Mouse (Mus musculus): ENCODE results near the gene Wdr81. TPM values are rescaled to one million over a fixed set of nuclear protein-coding genes. Genes with fewer than 3 reads are reported as not detected.

The Wdr81 gene
- polyA plus RNA-seq, 1 experiment from 2014 or later = 3.5 TPM

DNA sequence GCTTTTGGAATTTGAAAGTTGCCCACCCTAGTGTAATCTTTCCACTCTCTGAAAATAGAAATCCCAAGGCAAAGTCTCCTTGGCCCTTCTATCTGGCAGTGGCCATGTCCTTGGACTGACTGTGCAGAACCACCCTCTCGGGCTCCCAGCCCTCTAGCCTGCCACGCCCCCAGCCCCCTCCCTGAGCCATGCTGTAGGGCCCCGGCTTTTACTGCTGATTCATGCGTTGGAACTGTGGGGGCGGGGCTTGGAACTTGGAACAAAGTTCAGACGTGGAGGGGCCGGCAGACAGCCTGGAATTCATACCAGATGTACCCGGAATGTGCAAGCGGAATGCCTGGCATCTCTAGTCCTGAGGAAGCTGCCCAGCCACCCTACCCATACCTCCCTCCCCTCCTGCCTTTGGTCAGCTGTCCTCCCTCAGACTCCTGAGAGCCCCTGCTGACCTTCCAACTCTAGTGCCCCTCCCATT lies 8.4 kb upstream of the Wdr81 start:
- Histone ChIP-seq H3K4me3 (ENCODE audit: low read length) (peak overlapping the region; percentile 85), H3K4me2 (ENCODE audit: low read depth, low read length) (peak overlapping the region; percentile 76), H3K27ac (ENCODE audit: low read length) (peak overlapping the region; percentile 98), H3K9ac (ENCODE audit: low read length) (peak overlapping the region; percentile 87), H3K27me3 (ENCODE audit: control insufficient read depth, insufficient read depth, low read length) (no peaks in the 10 kb centered on the region), H3K9me3 (replicated peaks; ENCODE audit: control insufficient read depth, low read length) (0 out of 2 replicates have a peak, but pooled peaks cover 3% of the 10 kb centered on the region), H3K36me3 (ENCODE audit: control insufficient read depth, insufficient read depth) (peaks cover 16% of the 10 kb centered on the region), H3K4me1 (ENCODE audit: control insufficient read depth, insufficient read depth, low read length) (peaks cover 33% of the 10 kb centered on the region)
- peak; percentile 49 for ATAC-seq (replicated peaks; ENCODE audit: extremely low read depth, insufficient read depth, low FRiP score)
- WGBS = 2% methylated on average over 9 of the region's 9 CpGs

DNA sequence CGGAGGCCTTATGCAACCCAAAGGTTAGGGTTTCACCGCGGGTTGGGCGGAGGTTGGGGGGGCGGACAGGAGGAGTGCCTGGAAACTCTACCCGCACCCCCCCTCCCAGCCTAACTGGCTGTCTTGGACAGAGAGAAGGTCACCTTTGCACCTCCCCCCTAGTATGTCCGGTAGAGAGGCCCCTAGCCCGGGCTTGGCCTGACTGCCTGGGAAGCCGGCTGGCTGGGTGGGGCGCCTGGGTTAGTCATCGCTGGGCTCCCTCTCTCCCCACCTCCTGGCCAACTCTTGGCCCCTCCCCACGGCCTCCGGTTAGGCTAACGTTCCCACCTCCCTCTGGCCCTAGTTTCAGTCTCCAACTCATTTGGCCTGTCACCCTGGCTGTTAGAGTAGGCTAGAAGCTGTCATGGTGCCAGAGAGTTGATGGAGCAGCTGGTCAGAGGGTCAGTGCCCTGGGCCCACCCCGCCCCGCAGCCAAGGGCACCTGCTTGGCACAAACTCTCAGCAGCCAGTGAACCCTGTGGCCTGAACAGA lies 7.8 kb upstream of the Wdr81 start:
- Histone ChIP-seq H3K4me2 (ENCODE audit: low read depth, low read length) (peak overlapping the region; percentile 76), H3K27me3 (ENCODE audit: control insufficient read depth, insufficient read depth, low read length) (no peaks in the 10 kb centered on the region), H3K4me3 (ENCODE audit: low read length) (peak overlapping the region; percentile 85), H3K27ac (ENCODE audit: low read length) (peak overlapping the region; percentile 98), H3K9me3 (replicated peaks; ENCODE audit: control insufficient read depth, low read length) (0 out of 2 replicates have a peak, but pooled peaks cover 3% of the 10 kb centered on the region), H3K36me3 (ENCODE audit: control insufficient read depth, insufficient read depth) (peaks cover 16% of the 10 kb centered on the region), H3K9ac (ENCODE audit: low read length) (peak overlapping the region; percentile 87), H3K4me1 (ENCODE audit: control insufficient read depth, insufficient read depth, low read length) (peaks cover 29% of the 10 kb centered on the region)
- peak; percentile 7 for ATAC-seq (replicated peaks; ENCODE audit: extremely low read depth, insufficient read depth, low FRiP score)
- 1% methylated on average over 16 of the region's 16 CpGs for WGBS

DNA sequence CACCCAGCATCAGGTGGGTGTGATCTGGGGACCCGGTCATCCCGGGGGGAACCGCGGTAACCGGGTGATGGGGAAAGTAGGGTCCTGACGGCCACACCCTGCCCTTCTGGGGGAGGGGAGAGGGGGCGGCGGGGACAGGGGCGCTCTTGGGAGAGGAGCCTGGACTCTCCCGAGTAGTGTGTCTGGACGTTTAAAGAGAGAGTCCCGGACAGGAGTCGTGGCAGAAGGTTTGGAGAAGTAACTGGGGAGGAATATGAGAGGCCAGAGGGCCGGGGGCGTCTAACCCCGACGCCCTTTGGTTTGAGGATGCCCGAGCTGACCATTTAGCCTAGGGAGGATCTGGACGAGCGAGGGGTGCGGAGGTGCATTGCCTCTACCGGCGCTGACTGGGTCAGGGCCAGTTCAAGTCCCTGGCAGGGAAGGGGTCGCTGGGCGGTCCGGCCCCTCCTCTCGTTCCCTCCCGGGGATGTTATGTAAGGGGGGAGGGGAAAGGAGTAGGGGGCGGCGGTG lies 7.3 kb upstream of the Wdr81 start:
- Histone ChIP-seq H3K9me3 (replicated peaks; ENCODE audit: control insufficient read depth, low read length) (0 out of 2 replicates have a peak, but pooled peaks cover 2% of the 10 kb centered on the region), H3K27me3 (ENCODE audit: control insufficient read depth, insufficient read depth, low read length) (no peaks in the 10 kb centered on the region), H3K36me3 (ENCODE audit: control insufficient read depth, insufficient read depth) (peaks cover 16% of the 10 kb centered on the region), H3K27ac (ENCODE audit: low read length) (peak overlapping the region; percentile 98), H3K4me3 (ENCODE audit: low read length) (peak overlapping the region; percentile 85), H3K9ac (ENCODE audit: low read length) (peak overlapping the region; percentile 87), H3K4me1 (ENCODE audit: control insufficient read depth, insufficient read depth, low read length) (peaks cover 26% of the 10 kb centered on the region), H3K4me2 (ENCODE audit: low read depth, low read length) (peak overlapping the region; percentile 76)
- ATAC-seq (replicated peaks; ENCODE audit: extremely low read depth, insufficient read depth, low FRiP score) = peak; percentile 1; the same call in 1 of the 2 replicates
- 0% methylated on average over 30 of the region's 30 CpGs for WGBS

DNA sequence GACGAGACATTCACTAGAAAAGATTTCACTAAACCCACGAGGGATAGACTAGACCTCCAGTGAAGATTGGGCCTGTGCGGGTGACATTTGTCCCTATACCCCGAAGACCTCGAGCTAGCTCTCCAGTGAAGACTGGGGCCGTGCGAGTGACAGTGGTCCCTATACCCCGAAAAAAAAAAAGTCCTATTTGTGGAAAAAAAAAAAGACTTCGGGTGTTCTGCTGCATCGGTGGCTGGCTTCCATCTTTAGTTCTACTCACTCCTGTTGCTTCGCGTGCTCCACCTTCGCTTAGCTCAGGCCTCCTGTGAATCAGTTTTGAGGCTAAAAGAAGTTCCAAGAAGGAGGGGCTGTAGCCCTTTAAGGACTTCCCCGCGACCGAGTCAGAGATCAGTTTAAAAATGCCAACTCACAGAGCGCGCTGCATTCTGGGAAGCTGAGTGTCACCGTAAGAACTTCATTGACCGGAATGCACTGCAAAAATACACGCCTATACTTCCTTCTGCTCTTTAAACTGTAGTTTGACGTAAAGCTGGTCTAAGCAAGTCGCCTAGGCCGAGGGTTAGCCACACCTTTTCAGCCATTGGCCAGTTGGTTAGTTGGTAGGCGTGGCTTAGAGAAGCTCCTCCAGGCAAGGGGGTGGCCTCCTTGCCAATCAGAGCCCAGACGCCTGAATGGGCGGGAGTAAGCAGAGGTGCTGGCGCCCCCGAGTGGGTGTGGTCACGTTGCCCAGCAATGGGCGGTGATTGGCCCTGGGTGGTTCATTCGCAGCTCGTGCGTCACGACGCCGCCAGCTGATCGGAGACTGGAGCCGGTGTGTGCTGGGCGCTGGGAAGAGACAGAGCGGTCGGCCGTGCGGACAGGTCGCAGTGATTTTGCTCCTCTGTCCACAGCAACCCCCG lies 6.6 kb upstream of the Wdr81 start, which contains the start of gene Tlcd2:
Gene Tlcd2 (plus strand): TSS at position 872 of the 899 bp plus-strand sequence.
- H3K9ac ChIP-seq (ENCODE audit: low read length) = peak within 1 kb of the TSS; percentile 87
- under 1% methylated on average over 46 of the region's 46 CpGs for WGBS
- peaks cover 13% of the 10 kb centered on the region for H3K36me3 ChIP-seq (ENCODE audit: control insufficient read depth, insufficient read depth)
- H3K4me3 ChIP-seq (ENCODE audit: low read length) = peak within 1 kb of the TSS; percentile 85
- H3K4me2 ChIP-seq (ENCODE audit: low read depth, low read length) = peak within 1 kb of the TSS; percentile 92
- peak; percentile 88 for ATAC-seq (replicated peaks; ENCODE audit: extremely low read depth, insufficient read depth, low FRiP score)
- peak within 1 kb of the TSS; percentile 98 for H3K27ac ChIP-seq (ENCODE audit: low read length)
- peaks cover 26% of the 10 kb centered on the region for H3K4me1 ChIP-seq (ENCODE audit: control insufficient read depth, insufficient read depth, low read length)
- no peaks in the 10 kb centered on the region for H3K27me3 ChIP-seq (ENCODE audit: control insufficient read depth, insufficient read depth, low read length)
- no peaks in the 10 kb centered on the region for H3K9me3 ChIP-seq (replicated peaks; ENCODE audit: control insufficient read depth, low read length)

DNA sequence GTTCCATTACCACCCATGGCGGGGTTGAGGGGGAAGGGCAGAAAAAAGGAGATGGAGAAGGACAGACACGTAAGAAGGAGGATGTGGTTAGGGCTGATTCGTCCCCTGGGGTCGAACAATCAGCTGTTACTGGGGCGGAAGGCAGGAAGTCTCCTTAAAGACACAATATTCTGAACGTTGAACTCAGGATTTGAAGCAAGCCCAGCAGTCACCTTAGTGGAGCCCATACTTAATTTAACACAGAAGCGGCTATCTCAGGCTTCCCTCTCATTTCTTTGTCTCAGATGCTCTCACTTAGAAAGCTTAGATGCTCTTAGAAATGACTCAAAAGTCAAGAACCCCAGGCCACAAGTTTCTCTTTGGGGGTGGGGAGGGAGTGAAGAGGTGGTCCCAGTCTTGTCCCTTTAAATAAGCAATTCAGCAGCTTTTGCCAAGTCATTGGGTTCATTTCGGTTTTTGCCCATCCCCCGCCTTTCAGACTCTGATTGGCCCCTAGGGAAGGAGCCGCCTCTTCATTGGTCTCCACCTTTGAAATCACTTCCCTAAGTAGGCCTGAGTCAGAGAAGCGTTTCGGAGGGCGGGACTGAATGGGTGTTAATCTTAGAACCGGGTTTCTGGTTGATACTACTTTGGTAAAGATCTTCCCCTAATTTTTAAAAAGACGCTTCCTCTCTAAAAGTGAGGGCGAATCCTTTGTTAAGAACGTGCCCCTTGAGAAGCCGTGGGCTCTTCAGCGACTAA lies 5.8 kb upstream of the Wdr81 start:
- no peaks in the 10 kb centered on the region for H3K9me3 ChIP-seq (replicated peaks; ENCODE audit: control insufficient read depth, low read length)
- no peaks in the 10 kb centered on the region for H3K27me3 ChIP-seq (ENCODE audit: control insufficient read depth, insufficient read depth, low read length)
- H3K4me3 ChIP-seq (ENCODE audit: low read length) = peak overlapping the region; percentile 55
- ATAC-seq (replicated peaks; ENCODE audit: extremely low read depth, insufficient read depth, low FRiP score) = no peak; the same call in 1 of the 2 replicates
- WGBS = 4% methylated on average over 19 of the region's 19 CpGs
- H3K4me1 ChIP-seq (ENCODE audit: control insufficient read depth, insufficient read depth, low read length) = peaks cover 27% of the 10 kb centered on the region
- peaks cover 6% of the 10 kb centered on the region for H3K36me3 ChIP-seq (ENCODE audit: control insufficient read depth, insufficient read depth)
- H3K9ac ChIP-seq (ENCODE audit: low read length) = peak overlapping the region; percentile 73
- peak overlapping the region; percentile 98 for H3K27ac ChIP-seq (ENCODE audit: low read length)
- peak overlapping the region; percentile 92 for H3K4me2 ChIP-seq (ENCODE audit: low read depth, low read length)

DNA sequence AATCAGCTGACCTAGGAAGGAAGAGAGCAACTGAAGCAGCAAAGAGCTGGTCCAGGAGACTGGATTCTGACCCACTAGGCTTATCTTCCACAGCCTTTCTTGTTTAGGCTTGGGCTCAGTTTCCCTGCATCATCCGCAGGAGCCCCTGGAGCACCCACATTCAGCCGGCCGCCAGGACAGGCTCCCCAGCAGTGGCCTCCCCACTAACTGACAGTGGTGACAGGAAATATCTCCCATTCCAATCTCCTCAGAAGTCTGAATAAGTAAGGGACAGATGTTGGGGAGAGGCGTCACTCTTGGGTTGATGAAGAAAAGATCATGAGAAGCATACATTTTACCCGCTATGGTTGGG lies 5.2 kb upstream of the Wdr81 start:
- ATAC-seq (replicated peaks; ENCODE audit: extremely low read depth, insufficient read depth, low FRiP score) = no peak
- Histone ChIP-seq H3K36me3 (ENCODE audit: control insufficient read depth, insufficient read depth) (peaks cover 3% of the 10 kb centered on the region), H3K27me3 (ENCODE audit: control insufficient read depth, insufficient read depth, low read length) (no peaks in the 10 kb centered on the region), H3K27ac (ENCODE audit: low read length) (peak overlapping the region; percentile 98), H3K4me3 (ENCODE audit: low read length) (peak overlapping the region; percentile 55), H3K9ac (ENCODE audit: low read length) (peak overlapping the region; percentile 58; the same call in 1 of the 2 replicates), H3K4me2 (ENCODE audit: low read depth, low read length) (peak overlapping the region; percentile 92), H3K4me1 (ENCODE audit: control insufficient read depth, insufficient read depth, low read length) (peaks cover 32% of the 10 kb centered on the region), H3K9me3 (replicated peaks; ENCODE audit: control insufficient read depth, low read length) (no peaks in the 10 kb centered on the region)
- WGBS = 21% methylated on average over 5 of the region's 5 CpGs

DNA sequence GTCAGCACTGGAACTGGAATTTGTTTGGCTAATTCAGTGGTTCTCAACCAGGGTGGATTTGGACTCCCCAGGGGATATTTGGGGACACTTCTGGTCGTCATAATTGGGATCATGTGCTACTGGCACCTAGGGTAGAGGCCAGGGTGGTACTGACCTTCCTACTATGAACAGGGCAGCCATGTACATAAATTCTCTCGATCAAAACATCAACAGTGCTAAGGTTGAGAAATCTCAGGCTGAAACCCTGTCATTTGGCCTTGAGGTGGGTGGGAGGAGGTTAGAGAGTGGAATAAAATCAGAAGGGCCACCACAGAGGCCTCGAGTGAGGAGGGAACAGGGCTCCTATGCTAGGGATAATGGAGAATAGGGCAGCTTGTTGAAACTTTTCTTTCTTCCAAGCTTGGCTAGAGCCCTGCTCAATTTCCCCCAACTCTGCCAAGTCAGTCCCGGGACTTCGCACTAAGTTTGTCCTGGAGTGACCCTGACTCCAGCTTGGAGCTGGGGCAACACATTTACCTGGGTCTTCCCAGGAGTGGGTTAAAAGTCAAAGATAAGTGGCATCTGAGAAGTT lies 4.7 kb upstream of the Wdr81 start:
- WGBS = 68% methylated on average over 5 of the region's 5 CpGs
- Histone ChIP-seq H3K27me3 (ENCODE audit: control insufficient read depth, insufficient read depth, low read length) (no peaks in the 10 kb centered on the region), H3K36me3 (ENCODE audit: control insufficient read depth, insufficient read depth) (no peaks in the 10 kb centered on the region), H3K4me3 (ENCODE audit: low read length) (no peak overlapping the region), H3K9me3 (replicated peaks; ENCODE audit: control insufficient read depth, low read length) (no peaks in the 10 kb centered on the region), H3K9ac (ENCODE audit: low read length) (no peak overlapping the region), H3K4me1 (ENCODE audit: control insufficient read depth, insufficient read depth, low read length) (peaks cover 33% of the 10 kb centered on the region), H3K27ac (ENCODE audit: low read length) (peak overlapping the region; percentile 98), H3K4me2 (ENCODE audit: low read depth, low read length) (peak overlapping the region; percentile 92; the same call in 1 of the 2 replicates)
- ATAC-seq (replicated peaks; ENCODE audit: extremely low read depth, insufficient read depth, low FRiP score) = no peak

DNA sequence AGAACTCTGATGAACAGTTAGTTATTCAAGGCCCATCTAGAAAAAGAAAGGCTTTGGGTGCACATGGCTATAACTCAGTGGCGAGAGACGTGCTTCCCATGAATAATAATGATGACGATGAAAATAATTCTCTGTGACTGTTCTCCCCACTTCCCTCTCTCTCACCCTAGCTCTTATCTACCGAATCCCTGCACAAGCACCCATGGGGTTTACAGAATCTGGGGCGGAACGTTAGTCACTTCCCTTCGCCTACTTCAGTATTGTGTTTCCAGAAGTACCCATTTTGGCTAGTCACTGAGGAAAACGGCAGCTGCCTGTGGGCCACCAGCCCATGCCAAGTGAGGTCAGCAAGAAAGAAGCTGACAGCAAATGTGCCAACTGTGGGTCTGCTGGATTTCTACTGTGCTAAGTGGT lies 4.1 kb upstream of the Wdr81 start:
- Histone ChIP-seq H3K4me3 (ENCODE audit: low read length) (no peak overlapping the region), H3K27ac (ENCODE audit: low read length) (peak overlapping the region; percentile 98; the same call in 1 of the 2 replicates), H3K4me1 (ENCODE audit: control insufficient read depth, insufficient read depth, low read length) (peaks cover 36% of the 10 kb centered on the region), H3K27me3 (ENCODE audit: control insufficient read depth, insufficient read depth, low read length) (no peaks in the 10 kb centered on the region), H3K4me2 (ENCODE audit: low read depth, low read length) (no peak overlapping the region), H3K36me3 (ENCODE audit: control insufficient read depth, insufficient read depth) (no peaks in the 10 kb centered on the region), H3K9me3 (replicated peaks; ENCODE audit: control insufficient read depth, low read length) (no peaks in the 10 kb centered on the region), H3K9ac (ENCODE audit: low read length) (no peak overlapping the region; the same call in 1 of the 2 replicates)
- no peak for ATAC-seq (replicated peaks; ENCODE audit: extremely low read depth, insufficient read depth, low FRiP score)
- 53% methylated on average over 8 of the region's 8 CpGs for WGBS

Measured in heart, embryonic 16.5 days (tissue).